Mouse (Mus musculus): ENCODE data around the gene Cct6b. TPM values are rescaled to one million over a fixed set of nuclear protein-coding genes. Genes with fewer than 3 reads are reported as not detected.

Gene Cct6b
- polyA plus RNA-seq, 1 experiment from 2014 or later, result 0.24 TPM

DNA sequence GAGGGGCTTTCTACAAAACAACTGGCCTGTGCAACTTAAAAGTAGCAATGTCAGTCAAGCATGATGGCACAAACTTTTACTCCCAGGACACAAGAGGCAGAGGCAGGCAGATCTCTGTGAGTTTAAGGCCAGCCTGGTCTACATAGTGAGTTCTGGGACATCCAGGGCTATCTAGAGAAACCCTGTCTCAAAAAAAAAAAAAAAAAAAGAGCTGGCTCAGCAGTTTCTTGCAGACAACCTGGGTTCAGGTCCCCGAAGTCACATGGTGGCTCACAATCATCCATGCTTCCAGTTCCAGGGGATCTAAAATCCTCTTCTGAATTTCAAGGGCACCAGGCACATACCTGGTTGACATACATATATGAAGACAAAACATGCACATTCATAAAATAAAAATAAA lies 8.2 kb downstream of the Cct6b start:
- Histone ChIP-seq H3K27ac (no peak overlapping the region), H3K4me2 (replicated peaks) (no peak overlapping the region), H3K36me3 (no peaks in the 10 kb centered on the region), H3K9me3 (no peaks in the 10 kb centered on the region), H3K9ac (replicated peaks) (no peak overlapping the region), H3K4me1 (replicated peaks) (no peaks in the 10 kb centered on the region), H3K27me3 (peaks cover 5% of the 10 kb centered on the region), H3K4me3 (replicated peaks) (no peak overlapping the region)
- ATAC-seq, result no peak
- 85% methylated on average over 1 of the region's 1 CpGs for WGBS

DNA sequence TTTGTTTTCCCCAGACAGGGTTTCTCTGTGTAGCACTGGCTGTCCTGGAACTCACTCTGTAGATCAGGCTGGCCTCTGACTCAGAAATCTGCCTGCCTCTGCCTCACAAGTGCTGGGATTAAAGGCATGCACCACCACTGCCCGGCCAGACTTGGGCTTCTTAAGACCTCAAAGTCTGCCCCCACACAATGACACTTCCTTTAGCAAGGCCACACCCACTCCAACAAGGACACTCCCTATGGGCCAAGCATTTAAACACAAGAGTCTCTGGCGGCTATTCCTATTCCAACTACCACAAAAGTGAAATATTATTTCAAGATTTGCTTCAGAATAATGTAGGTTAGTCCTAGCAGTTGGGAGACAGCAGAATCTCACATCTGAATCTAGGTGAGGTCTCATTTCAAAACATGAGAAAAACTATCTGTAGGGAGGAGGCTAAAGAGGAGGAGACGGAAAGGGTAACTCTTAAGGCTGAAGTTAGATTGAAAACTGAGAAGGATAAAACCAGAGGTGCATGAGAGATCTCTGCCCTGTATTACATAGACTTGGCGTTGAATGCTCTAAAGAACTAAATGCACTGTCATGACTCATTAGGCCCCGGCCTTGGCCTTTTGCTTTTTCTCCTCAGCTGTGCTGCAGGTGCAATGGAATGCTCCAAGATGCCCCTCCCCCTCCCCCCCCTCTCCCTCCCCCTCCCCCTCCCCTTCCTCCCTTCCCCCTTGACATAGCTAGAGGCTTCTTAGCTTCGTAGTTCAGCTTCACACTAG lies 11.6 kb downstream of the Cct6b start:
- no peaks in the 10 kb centered on the region for H3K4me1 ChIP-seq (replicated peaks)
- no peak for ATAC-seq
- no peaks in the 10 kb centered on the region for H3K9me3 ChIP-seq
- WGBS, result 74% methylated on average over 6 of the region's 6 CpGs
- no peak overlapping the region for H3K4me3 ChIP-seq (replicated peaks)
- no peak overlapping the region for H3K9ac ChIP-seq (replicated peaks)
- H3K4me2 ChIP-seq (replicated peaks), result no peak overlapping the region
- H3K27ac ChIP-seq, result no peak overlapping the region
- H3K36me3 ChIP-seq, result no peaks in the 10 kb centered on the region
- H3K27me3 ChIP-seq, result no peaks in the 10 kb centered on the region

DNA sequence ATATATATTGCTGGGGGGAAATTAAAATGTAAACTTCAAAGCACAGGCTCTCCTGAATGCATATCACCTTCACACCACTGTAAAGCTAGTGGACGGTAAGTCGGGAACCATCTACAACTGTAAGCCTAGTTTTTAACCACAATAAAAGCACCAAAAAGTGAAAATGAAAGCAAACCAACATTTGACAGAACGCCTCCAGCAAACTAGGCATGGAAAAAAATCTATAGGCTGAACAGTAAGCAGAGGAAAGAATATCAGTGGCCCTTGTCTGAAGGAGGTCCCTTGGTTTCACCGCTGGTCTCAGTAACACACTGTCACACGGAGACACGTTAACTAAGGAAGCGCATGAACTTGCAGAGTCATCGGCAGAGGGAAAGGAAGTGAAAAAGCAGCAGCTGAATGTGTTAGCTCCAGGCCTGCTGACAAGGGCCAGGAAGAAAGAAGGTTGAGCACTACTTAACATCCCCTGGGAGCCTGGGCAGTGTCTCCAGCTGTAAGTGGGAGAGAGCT lies 17.2 kb downstream of the Cct6b start:
- Histone ChIP-seq H3K4me1 (replicated peaks) (no peaks in the 10 kb centered on the region), H3K27me3 (no peaks in the 10 kb centered on the region), H3K9me3 (no peaks in the 10 kb centered on the region), H3K4me3 (replicated peaks) (no peak overlapping the region), H3K27ac (no peak overlapping the region), H3K36me3 (no peaks in the 10 kb centered on the region), H3K4me2 (replicated peaks) (no peak overlapping the region), H3K9ac (replicated peaks) (no peak overlapping the region)
- ATAC-seq, result no peak
- 87% methylated on average over 8 of the region's 8 CpGs for WGBS

DNA sequence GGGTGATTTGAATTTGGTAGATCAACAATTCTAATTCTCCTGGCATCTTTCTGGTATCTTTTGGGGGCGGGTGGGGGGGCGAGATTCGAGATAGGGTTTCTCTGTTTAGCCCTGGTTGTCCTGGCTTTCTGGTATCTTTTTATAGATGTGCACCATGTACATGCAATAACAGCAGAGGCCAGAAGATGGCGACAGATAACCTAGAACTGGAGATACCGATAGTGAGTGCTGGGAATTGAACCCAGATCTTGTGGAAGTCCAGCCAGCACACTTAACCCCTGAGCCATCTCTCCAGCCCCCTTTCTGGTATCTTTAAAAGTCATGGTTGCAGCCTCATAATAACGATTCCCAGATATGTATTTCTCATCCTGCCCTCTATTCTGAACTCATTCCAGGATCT lies 18.0 kb downstream of the Cct6b start:
- no peak overlapping the region for H3K4me2 ChIP-seq (replicated peaks)
- H3K9me3 ChIP-seq, result no peaks in the 10 kb centered on the region
- no peaks in the 10 kb centered on the region for H3K36me3 ChIP-seq
- H3K27ac ChIP-seq, result no peak overlapping the region
- H3K27me3 ChIP-seq, result no peaks in the 10 kb centered on the region
- no peak overlapping the region for H3K4me3 ChIP-seq (replicated peaks)
- H3K9ac ChIP-seq (replicated peaks), result no peak overlapping the region
- WGBS, result 34% methylated on average over 6 of the region's 6 CpGs
- no peaks in the 10 kb centered on the region for H3K4me1 ChIP-seq (replicated peaks)
- ATAC-seq, result no peak

DNA sequence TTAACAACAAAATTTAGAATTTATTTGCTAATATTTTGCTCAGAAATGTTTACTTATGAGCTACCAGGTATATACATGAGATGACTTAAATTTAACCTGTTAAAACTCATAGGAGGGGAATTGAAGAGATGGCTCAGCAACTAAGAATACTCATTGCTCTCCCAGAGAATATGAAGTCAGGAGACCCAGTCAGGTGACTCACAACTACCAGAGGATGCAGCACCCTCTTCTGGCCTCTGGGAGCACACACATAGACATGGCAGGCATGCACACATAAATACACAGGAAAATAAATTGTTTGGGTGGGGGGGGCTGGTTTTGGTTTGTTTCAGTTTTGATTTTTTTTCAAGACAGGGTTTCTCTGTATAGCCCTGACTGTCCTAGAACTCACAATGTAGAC lies 25.1 kb downstream of the Cct6b start:
- no peak overlapping the region for H3K27ac ChIP-seq

DNA sequence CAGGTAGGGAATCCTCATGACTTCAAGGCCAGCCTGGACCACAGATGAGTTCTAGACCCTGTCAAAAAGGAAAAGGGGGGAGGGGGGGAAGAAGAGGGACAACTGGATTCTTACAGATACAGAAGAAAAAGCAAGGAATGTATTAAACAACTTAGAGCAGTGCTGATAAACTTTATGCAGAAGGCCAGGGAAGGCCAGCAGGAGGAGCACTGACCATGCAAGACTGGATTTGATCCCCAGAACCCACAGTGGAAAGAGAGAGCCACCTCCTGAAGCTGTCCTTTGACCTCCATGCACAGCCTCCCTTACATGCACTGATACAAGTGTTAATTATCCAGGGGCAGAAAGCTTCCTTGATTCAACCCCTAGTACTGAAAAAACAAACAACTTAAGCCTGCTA lies 29.9 kb downstream of the Cct6b start:
- no peaks in the 10 kb centered on the region for H3K36me3 ChIP-seq
- ATAC-seq, result no peak
- H3K9me3 ChIP-seq, result no peaks in the 10 kb centered on the region
- H3K4me2 ChIP-seq (replicated peaks), result no peak overlapping the region
- no peak overlapping the region for H3K9ac ChIP-seq (replicated peaks)
- H3K4me3 ChIP-seq (replicated peaks), result no peak overlapping the region
- no peaks in the 10 kb centered on the region for H3K4me1 ChIP-seq (replicated peaks)
- H3K27ac ChIP-seq, result no peak overlapping the region
- no peaks in the 10 kb centered on the region for H3K27me3 ChIP-seq

More for the DNA sequence above, 25.1 kb downstream of the Cct6b start:
- Histone ChIP-seq H3K36me3 (no peaks in the 10 kb centered on the region), H3K4me2 (replicated peaks) (no peak overlapping the region), H3K9me3 (no peaks in the 10 kb centered on the region), H3K9ac (replicated peaks) (no peak overlapping the region), H3K4me1 (replicated peaks) (no peaks in the 10 kb centered on the region), H3K27me3 (no peaks in the 10 kb centered on the region), H3K4me3 (replicated peaks) (no peak overlapping the region)
- ATAC-seq, result no peak

DNA sequence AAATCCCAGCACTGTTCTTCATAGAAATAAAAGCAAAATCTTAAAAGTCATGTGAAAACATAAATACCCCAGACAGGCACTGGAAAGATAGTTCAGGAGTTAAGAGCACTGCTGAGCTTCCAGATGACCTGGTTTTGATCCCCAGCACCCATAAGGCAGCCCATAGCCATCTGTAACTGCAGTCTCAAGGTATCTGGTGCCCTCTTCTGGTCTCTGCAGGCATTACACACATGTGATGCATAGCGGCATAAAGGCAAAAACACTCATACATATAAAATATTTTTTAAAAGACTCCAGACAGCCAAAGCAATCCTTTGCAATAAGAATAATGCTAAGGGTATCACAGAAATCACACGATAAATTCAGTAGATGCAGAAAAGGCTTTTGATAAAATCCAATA lies 37.3 kb downstream of the Cct6b start:
- no peak overlapping the region for H3K9ac ChIP-seq (replicated peaks)
- no peak overlapping the region for H3K4me3 ChIP-seq (replicated peaks)
- H3K9me3 ChIP-seq, result peaks cover 2% of the 10 kb centered on the region; the same call in 1 of the 2 replicates
- no peak overlapping the region for H3K4me2 ChIP-seq (replicated peaks)
- 98% methylated on average over 2 of the region's 2 CpGs for WGBS
- H3K4me1 ChIP-seq (replicated peaks), result no peaks in the 10 kb centered on the region
- no peak for ATAC-seq
- no peaks in the 10 kb centered on the region for H3K36me3 ChIP-seq
- H3K27ac ChIP-seq, result no peak overlapping the region
- no peaks in the 10 kb centered on the region for H3K27me3 ChIP-seq

DNA sequence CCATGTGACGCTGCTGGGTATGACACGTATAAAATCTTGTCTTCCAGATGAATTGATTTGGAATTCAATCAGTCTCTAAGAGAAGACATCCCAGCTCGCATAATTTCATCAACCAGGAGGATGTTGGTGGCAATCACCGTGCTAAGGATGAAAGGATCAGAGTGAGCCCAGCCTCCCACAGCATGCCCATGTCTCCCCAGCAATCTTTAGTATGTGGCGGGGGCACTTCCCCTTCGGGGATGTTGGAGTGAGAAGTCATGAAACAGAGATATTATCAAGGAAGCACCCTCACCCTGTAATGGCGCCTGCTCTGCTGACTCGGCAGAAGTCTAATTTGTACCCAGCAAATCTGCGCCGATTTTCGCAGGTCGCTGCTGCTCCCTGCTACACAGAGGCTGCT lies 44.8 kb downstream of the Cct6b start:
- no peaks in the 10 kb centered on the region for H3K27me3 ChIP-seq
- H3K9ac ChIP-seq (replicated peaks), result no peak overlapping the region
- no peak overlapping the region for H3K27ac ChIP-seq
- H3K4me2 ChIP-seq (replicated peaks), result no peak overlapping the region
- no peaks in the 10 kb centered on the region for H3K9me3 ChIP-seq
- no peak for ATAC-seq
- H3K4me1 ChIP-seq (replicated peaks), result no peaks in the 10 kb centered on the region
- no peaks in the 10 kb centered on the region for H3K36me3 ChIP-seq
- H3K4me3 ChIP-seq (replicated peaks), result no peak overlapping the region
- WGBS, result 84% methylated on average over 12 of the region's 12 CpGs

DNA sequence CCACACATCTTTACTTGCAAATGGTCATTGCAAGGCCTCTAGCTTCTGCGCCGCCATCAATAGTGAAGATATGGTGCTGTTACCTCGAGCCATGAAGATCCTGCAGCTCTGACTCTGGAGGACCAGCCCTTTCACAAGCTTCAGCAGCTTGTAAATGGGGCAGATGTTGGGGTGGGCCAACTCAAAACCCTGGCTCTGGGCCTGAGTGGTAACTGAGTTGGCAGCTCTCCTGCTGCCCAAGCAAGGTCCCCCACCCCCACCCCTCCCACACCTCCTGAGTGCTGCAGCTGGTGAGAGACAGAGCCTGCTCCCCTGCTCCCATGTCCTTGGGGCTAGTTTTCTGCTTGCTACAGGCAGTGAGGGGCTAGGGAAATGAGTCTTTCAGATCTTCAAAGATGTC lies 51.4 kb downstream of the Cct6b start:
- WGBS, result 92% methylated on average over 3 of the region's 3 CpGs
- no peaks in the 10 kb centered on the region for H3K4me1 ChIP-seq (replicated peaks)

DNA sequence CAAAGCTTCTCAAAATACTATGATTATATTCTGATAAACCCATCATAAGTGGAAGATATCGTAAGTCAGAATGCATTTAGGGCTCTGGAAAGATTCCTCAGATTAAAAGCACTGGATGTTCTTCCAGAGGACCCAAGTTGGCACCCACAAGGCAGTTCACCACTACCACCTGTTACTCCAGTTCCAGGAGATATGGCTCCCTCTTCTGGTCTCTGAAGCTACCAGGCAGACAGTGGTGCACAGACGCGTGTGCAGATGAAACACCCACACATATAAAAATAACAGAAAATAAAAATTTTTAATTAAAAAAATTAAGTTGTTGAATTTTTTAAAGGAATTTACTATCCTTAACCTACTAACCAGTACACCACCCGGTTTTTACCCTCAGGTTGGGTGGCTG lies 55.2 kb downstream of the Cct6b start:
- no peak overlapping the region for H3K9ac ChIP-seq (replicated peaks)
- no peak overlapping the region for H3K4me2 ChIP-seq (replicated peaks)
- 78% methylated on average over 4 of the region's 4 CpGs for WGBS
- no peak overlapping the region for H3K27ac ChIP-seq
- H3K9me3 ChIP-seq, result no peaks in the 10 kb centered on the region
- H3K36me3 ChIP-seq, result no peaks in the 10 kb centered on the region
- H3K4me3 ChIP-seq (replicated peaks), result no peak overlapping the region
- no peak for ATAC-seq
- H3K27me3 ChIP-seq, result no peaks in the 10 kb centered on the region
- H3K4me1 ChIP-seq (replicated peaks), result no peaks in the 10 kb centered on the region

More for the DNA sequence above, 51.4 kb downstream of the Cct6b start:
- H3K36me3 ChIP-seq, result no peaks in the 10 kb centered on the region
- no peaks in the 10 kb centered on the region for H3K9me3 ChIP-seq
- no peaks in the 10 kb centered on the region for H3K27me3 ChIP-seq
- H3K27ac ChIP-seq, result no peak overlapping the region
- no peak overlapping the region for H3K4me3 ChIP-seq (replicated peaks)
- no peak overlapping the region for H3K9ac ChIP-seq (replicated peaks)
- H3K4me2 ChIP-seq (replicated peaks), result no peak overlapping the region
- ATAC-seq, result no peak

DNA sequence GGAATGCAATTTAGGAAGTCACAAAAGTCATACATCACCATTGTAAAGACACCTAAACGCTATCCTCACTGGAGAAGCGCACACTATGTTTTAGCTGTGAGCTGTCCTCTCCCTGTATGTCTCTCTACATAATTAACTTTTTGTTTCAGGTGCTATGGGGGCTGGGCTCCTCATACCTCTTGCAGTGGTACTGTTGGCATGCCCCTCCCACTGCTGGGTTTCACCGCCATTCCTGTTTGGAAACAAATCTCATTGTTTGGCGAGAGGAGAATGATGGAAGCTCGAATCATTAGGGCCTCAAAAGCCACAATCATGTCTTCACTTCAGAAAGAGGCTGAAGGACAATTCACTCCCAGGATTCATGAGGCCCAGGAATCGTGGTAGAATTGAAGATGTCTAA lies 59.0 kb downstream of the Cct6b start:
- Histone ChIP-seq H3K9ac (replicated peaks) (no peak overlapping the region), H3K27me3 (no peaks in the 10 kb centered on the region), H3K27ac (no peak overlapping the region), H3K36me3 (no peaks in the 10 kb centered on the region), H3K9me3 (no peaks in the 10 kb centered on the region), H3K4me2 (replicated peaks) (no peak overlapping the region), H3K4me3 (replicated peaks) (no peak overlapping the region), H3K4me1 (replicated peaks) (0 out of 2 replicates have a peak, but pooled peaks cover 3% of the 10 kb centered on the region)
- 75% methylated on average over 6 of the region's 6 CpGs for WGBS
- ATAC-seq, result no peak

DNA sequence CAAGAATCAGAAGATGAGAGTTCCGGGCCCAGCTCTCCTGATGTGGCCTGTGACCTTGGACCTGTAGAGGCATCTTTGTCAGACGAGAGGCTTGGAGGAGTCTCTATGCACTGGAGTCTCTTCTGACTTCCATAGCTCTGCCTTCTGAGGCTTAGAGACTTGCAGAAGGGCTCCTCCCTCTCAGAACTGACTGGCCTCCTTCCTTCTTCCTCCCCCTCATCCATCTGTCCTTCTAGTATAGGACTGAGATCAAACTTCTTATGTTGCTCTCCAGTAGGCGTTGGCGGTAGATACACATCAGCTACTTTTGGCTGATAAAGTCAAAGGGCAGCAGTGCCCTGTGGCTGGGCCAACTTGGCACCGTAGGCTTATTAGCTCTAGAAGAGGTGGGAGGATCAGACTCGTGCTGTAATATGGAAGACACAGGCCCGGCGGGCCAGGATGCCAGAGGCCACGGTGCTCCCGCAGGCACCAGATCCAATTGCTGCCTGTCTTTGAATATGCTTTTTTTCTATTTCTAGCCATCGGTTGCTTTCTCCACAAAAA lies 64.2 kb downstream of the Cct6b start:
- ATAC-seq, result no peak
- 0 out of 2 replicates have a peak, but pooled peaks cover 3% of the 10 kb centered on the region for H3K4me1 ChIP-seq (replicated peaks)
- H3K27ac ChIP-seq, result no peak overlapping the region
- no peaks in the 10 kb centered on the region for H3K36me3 ChIP-seq
- no peaks in the 10 kb centered on the region for H3K27me3 ChIP-seq
- no peak overlapping the region for H3K4me2 ChIP-seq (replicated peaks)
- WGBS, result 87% methylated on average over 11 of the region's 11 CpGs
- no peak overlapping the region for H3K9ac ChIP-seq (replicated peaks)
- no peak overlapping the region for H3K4me3 ChIP-seq (replicated peaks)
- no peaks in the 10 kb centered on the region for H3K9me3 ChIP-seq

DNA sequence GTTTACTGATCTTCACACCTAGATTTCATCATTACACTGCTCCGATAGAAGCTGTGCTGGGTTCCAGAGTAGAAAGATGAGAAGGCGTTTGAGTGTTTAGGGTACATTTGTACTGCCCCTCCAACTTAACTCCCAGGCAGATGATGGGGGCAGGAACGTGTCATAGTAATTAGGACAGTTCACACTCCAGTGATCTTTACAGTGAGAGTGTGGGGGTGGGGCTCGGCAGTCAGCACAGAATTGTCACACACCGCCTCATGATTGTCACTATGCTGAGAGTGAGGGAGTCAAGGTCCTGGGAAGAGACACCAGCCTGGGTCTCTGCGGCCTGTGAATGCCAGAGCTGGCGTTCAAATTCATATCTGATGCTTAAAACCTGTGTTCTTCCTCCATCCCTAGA lies 68.2 kb downstream of the Cct6b start:
- H3K9ac ChIP-seq (replicated peaks), result no peak overlapping the region
- no peaks in the 10 kb centered on the region for H3K27me3 ChIP-seq
- no peak overlapping the region for H3K4me3 ChIP-seq (replicated peaks)
- no peaks in the 10 kb centered on the region for H3K4me1 ChIP-seq (replicated peaks)
- 68% methylated on average over 7 of the region's 7 CpGs for WGBS
- H3K9me3 ChIP-seq, result no peaks in the 10 kb centered on the region
- no peak overlapping the region for H3K4me2 ChIP-seq (replicated peaks)
- no peak overlapping the region for H3K27ac ChIP-seq
- ATAC-seq, result no peak
- H3K36me3 ChIP-seq, result no peaks in the 10 kb centered on the region

Measured in midbrain, embryonic 13.5 days (tissue).